Mouse (Mus musculus) embryo, embryonic 11.5 days (tissue): Measurements from ENCODE around the gene Tk2.
"Not testable (repeated sequence)": the region's sequence is repeated elsewhere in the genome, so short reads cannot be mapped to it uniquely, and the experiment has no call there.

Experiments
- DNase-seq: peaks from one replicate; pipeline ENCODE4 v3.0.0-alpha.2; 2012; ENCODE audit warnings: low read depth, low spot score

Tk2 gene

DNA sequence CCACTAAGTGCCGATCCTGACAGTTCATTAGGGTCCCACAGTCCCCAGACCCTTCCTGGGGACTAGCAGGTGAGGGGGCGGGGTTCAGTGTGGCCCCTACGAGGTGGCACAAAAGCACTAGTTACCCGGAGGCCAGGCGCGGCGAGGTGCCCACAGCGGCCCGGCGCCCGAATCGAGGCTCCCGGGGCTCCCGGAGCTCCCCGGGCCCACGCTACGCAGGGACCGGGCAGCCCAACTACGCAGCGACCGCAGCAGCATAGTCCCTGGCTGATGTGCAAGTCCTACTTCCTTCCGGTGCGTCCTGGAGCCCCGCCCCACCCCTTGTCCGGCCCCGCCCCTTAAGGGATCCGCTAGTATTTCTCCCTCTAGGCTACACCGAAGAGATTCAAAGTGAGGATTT is at the start of gene Tk2:
Gene Tk2 (minus strand): TSS at position 283 of the 400 bp plus-strand sequence.
- DNase-seq = peak; percentile 51

DNA sequence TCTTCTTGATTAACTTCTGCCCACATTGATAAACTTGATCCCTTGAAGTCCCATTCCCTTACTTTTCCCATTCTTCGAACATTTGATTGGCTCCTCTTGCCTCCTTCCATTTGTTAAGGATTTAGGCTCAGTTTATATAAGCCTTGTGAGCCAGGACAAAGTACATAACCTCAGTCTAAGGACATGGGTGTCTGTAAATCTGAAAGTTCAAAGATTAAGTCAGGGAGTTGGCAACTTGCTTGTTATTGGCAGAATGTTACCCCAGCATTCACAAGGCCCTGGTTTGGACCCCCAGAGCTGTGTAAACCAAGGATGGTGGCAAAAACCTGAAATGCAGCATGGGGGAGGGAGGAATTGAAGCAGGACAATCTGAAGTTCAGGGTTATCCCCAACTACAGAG is 46.0 kb upstream of the Tk2 start:
- no peak for DNase-seq

DNA sequence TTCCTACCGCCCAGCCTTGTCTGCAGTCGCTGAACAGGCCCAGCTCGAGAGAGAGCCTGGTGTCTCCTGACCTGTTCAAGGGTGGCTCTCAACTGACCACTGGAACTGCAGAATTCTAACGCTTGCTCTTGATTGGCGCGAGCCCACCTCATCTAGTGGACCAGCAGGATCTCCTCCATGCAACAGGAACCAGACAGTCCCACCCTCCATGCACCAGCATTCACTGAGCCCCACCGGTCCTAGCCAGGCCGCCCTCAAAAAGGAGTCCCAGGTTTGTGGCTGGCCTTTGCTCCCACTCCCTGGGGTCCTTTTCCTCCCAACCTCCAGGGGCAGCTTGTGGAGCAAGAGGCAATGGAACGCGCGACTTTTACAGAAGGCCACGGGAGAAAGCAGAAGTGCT is 44.7 kb upstream of the Tk2 start, which contains the start of gene Cmtm2a:
Gene Cmtm2a (minus strand): TSS at position 101 of the 400 bp plus-strand sequence.
- not testable (repeated sequence) for DNase-seq

DNA sequence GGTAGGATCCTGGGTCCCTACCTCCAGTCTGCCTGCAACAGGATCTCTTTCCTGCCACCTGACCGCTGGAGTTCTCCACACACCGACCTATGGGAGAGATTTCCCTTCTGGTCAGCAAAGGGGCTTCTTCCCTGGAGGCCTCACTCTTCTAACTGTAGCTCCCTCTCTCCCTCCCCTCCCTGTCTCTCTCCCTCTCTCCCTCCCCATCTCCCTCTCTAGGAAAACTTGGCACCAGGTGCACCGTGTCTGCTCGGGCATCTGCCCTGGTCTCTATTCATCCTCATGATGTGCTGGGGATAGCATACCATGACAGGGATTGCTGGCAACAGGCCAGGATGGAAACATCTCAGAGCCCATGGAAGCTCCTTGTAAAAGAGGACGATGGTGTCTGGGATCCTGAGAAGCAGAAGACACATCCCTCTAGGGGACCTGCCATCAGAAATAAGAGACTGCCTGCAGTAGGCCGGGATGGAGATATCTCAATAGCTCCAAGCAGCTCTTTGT is 20.6 kb upstream of the Tk2 start:
- DNase-seq = no peak

DNA sequence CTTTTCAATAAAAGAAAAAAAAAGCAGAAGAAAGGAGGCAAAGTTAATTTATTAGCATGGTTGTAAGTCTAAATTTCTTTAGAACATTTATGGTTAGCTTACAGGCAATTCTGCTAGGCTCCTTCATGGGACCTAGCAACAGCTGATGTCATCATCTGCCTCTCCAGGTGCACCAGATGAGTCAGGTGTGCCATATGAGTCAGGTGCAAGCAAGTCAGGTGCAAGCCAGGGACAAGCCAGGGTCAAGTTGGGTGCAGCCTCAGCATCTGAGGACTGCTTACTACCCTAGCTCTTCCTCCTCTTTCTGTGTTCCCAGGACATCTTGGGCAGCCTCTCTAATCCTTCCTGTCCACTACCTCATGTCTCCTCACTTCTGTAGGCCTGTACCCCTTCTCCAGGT is 20.0 kb upstream of the Tk2 start:
- DNase-seq = no peak

DNA sequence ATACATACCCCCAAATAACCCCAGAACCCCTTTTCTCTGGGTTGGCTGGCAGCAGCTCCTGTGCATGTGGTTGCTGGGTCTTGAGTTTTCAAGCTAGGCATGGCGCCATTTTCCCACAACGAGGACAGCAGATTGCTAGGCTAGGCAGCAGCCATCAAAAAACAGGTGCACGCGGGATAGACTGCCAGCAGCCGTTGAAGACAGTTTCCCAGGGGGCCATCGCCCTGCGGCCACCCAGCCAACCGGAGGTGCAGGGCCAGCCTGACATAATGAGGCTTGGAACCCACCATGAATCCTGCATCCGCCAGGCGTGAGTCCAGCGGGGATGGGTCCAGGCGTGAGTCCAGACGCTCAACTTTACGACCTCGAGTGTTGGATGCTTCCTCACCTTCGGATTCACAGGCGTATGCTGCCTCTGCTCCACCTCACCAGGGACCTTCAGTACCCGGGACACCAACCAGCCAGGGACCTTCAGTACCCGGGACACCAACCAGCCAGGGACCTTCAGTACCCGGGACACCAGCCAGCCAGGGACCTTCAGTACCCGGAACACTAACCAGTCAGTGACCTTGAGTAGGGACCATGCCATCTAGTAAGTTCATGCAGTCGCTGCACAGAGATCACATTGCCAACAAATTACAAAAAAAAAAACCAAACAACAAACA is 16.0 kb upstream of the Tk2 start:
- not testable (repeated sequence) for DNase-seq

DNA sequence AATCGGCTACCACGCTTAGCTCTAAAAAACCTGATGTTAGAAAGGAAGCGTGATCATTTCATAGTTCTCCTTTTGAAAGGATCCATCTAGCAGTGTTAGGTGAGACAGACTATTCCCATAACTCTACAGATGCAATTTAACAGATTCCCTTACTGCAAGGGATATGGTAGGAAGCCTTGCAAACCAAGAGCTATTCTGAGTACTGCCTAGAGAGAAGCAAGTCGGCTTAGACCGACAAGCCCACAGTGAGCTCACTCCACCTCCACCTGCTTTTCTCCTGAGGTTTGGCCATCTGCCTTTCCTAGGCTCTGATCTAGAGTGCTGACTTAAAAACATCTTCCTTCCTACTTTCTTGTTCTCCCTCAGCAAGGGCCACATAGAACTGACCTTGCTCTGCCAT is 13.4 kb upstream of the Tk2 start:
- not testable (repeated sequence) for DNase-seq

DNA sequence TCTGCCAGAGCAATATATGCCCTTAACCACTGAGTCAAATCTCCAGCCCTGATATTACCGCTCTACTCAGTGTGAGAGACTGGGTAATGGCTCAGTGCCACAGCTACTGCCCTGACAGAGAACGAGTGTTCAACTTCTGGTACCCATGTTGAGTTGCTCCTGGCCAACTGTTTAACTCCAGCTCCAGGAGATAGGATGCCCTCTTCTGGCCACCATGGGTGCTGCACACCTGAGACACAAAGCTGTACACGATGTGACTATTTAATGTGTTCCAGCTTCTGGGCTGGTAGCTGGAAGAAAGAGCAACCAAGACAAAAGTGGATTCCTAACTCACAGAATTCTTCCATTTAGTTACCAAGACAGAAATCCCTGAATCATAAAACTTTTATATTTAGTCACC is 4.7 kb upstream of the Tk2 start:
- no peak for DNase-seq

DNA sequence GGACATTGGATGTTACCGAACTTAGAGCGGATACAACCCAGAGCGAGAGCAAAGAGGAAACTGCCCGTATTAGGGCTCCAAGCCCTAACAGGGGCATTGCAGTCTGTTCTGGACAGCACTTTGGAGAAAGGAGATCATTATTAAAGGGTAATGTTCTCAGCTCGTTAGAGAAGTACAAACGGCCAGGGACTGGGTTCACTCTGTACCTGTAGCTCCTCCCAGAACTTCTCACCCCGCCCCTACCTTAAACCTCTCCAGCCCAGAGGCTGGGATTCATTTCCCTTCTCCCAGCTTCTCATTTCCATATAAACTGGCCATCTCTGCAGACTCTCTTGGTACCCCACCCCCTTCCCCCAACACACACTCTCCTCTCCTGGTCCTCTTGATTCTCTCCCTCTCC is 3.1 kb upstream of the Tk2 start:
- DNase-seq = no peak

DNA sequence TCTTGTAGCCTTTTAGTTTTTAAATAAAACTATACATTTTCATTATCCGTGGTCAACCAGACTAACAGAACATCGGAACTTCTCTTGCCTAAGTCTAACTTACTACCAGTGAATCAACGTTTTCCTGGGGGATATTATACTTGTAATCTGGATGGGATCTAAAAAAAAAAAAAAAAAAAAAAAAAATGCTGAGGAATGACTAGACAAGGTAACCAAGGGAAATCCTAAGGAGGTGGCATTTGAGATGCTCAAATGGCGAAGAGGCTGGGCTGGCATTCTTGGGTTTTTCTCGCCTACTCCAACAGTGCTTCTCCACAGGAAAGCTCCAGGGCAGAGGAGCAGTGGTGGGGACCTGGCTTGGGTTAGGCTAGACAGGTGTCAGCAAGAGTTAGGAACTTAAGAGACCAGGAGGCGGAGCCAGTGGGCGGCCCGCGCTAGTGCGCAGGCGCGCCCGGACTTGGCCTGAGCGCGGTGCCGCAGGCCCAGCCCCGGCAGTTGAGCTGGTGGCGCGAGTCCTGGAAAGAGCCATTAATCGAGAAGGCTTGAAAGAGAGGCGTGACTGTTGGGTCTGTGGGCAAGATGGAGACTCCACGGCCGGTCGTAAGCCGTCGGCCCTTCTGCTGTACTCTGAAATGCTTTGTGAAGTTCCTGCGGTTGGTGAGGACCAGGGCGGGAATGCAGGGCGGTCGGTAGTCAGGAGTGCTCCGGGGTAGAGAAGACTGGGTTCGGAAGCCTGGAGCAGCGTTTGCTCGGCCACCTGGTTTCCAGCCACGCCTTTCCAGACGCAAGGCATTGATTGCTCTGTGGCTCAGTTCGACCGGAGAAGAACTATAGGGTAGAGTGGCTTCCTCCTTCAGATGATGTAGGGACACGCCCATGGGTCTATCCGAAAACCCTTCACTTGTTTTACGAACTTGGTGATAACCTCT is 2.3 kb upstream of the Tk2 start, which contains the start of gene Cklf:
Gene Cklf (plus strand): TSS at position 423 of the 929 bp plus-strand sequence.
- peak; percentile 91 for DNase-seq

DNA sequence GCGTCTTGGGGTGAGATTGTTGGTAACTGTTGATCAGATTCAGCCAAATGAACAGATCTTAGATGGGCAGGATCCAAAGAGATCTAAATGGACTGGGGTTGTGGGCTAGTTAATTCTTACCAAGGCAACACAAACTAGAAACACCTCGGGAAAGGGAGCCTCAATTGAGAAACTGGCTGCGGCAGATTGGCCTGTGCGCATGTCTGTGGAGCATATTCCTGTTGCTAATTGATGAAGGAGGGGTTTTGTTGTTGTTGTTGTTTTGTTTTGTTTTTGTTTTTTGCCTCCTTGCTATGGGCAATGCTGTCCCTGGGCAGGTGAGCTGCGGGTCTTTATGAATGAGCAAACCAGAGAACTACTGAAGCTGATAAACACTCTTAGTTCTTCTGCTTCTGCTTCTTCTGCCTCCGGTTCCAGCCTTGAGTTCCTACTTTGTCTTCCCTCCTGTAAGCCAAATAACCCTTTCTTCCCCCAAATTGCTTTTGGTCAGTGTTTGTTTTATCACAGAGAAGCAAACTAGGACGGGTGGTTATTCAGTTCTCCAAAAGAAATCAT is 1.2 kb upstream of the Tk2 start:
- no peak for DNase-seq

DNA sequence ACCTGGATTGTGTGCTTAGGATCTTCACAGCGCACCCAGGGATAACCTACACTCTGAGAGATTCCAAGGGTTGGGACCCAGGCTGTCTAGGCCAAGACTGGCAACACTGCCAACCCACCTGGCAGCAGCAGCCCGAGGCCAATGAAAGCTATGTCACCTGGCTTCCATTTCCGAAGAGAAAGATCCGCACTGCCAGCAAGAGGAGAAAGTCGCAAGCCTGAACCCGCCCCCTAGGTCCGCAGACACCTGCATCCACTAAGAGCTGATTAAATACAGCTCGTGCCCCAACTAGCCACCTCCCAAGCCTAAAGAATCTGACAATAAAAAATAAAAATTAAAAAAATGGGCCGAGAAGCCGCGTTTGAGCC is 466 bp downstream of the Tk2 start:
- no peak for DNase-seq

DNA sequence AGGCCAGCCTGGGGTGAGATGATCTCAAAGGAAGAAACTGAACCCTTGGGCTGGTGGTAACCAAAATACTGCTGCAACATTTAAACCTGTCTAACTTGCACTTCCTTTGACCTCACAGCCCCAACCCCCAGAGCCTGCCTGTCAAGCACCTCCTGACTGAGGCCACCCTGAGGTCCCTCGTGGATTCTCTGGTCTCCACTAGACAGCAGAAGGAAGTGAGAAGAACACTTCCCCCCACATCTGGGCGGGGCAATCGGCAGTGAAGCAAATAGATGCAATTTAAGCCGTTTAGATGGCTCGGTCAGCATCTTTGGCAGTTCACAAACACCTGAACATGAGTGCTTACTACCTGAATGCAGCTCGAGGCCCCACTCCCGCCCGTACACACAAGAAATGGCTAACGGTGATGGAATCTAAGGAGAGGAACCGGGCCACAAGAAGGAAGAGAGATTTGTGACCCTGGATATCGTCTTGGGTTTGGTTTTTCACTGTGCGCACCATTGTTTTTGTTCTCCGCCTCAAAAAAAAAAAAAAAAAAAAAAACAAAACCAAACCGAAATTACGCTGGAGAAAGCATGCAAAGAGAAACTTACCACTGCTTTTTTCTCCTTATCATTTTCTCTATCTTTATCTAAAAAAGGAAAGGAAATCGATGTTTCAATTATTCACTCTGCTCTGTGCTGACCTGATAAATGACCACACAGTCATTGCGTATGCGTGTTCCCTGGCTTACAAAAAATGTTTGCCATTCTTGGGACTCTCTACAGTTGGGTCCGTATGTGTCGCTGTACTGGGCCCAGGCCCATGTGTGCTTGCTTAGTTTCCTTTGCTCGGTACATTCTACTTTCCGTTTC is 1.1 kb downstream of the Tk2 start:
- DNase-seq = no peak

DNA sequence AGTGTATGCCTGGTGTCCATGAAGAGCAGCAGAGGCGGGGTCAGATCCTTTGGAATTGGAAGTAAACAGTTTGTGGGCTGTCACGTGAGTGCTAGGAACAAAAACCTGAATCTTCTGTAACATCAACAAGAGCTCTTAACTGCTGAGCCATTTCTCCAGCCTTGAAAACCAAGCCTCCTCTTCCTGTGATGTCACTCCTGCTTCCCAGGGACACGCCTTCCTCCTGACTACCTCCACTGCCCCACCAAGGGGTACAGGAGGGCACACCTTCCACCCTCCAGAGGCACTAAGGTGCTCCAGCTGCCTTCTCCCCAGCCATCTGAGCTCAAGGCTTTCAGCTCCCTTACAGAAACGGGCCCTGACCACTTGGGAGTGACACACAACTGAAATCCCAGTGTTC is 1.7 kb downstream of the Tk2 start:
- DNase-seq = no peak

DNA sequence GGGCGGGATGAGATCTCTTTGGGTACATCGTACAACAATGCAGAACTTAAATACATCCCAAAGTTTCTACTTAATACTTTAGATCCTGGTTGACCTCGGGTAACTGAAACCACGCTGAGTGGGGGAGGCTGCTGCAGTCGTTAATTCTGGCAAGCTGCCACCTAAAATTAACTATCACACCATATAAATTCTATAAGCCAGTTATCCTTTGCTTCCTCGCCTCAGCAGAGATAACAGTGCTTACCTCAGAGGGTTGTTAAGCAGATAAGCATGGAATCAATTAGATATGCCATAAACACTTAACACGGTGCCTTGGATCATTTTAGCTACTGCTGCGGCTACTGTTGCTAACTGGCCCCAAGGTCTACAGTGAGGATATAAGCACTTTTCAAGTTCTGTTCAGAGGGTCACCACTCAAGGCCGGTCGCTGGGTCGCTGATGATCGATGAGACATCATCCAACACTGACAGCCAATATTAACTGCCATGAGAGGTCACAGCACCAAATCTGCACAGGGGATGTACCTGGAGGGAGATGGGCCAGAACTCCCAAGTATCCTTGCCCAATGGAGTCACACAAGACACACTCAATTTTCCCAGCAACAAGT is 6.2 kb downstream of the Tk2 start:
- DNase-seq = no peak

DNA sequence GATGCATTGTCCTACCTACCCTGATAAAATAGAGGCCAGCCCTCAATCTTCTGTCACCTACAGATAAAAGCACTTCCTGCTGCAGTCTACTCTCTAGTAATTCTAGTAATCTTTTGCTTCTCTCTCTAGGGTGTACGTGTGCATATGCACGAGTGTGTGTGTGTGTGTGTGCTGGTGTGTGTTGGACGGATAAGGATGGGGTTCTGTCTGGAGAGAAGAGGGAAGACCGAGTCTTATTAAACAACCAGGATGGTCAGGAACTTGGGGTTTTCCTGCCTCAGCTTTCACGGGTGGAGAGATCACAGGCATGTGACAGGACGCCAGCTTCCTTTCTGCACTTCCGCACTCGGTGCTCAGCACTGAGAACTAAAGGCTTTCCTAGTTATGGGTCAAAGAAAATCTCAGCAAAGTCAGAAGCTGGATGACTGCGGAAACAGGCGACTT is 8.9 kb downstream of the Tk2 start:
- DNase-seq = no peak

DNA sequence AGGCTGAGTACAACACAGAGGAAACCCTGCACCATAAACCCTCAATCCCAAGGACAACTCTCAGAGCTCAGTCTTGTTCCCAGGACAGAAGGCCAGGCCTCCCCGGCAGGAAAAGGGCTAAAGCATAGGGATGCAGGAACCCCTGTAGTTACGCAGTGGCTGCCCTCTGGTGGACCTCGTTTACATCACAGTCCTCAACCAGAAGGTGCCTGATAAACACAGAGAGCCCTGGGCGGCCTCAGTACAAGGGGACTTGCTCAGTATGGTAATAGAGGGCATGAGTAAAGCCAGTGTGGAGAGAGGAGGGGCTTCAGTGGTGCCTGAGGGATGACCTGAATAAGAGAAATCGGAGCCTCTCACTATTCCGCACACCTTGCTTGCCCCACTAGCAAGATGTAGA is 13.8 kb downstream of the Tk2 start:
- no peak for DNase-seq

DNA sequence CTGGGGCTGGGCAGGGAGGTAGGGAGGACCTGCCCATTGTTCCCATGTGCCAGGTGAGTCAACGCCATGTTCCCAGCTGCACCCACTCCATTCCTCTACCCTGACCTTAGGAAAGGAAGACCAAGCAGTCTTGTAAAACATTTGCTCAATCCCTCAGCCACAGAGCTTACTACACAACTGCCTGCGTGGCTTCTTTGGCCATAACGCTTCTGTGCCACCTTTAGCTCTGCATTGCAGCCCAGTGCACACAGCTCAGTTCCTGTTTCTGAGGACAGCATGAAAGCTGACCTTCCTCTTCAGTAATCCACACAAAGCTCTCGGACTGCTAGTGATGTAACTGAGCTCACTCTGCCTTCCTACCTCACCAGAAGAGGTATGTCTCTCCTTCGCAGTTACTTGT is 15.4 kb downstream of the Tk2 start:
- no peak for DNase-seq

DNA sequence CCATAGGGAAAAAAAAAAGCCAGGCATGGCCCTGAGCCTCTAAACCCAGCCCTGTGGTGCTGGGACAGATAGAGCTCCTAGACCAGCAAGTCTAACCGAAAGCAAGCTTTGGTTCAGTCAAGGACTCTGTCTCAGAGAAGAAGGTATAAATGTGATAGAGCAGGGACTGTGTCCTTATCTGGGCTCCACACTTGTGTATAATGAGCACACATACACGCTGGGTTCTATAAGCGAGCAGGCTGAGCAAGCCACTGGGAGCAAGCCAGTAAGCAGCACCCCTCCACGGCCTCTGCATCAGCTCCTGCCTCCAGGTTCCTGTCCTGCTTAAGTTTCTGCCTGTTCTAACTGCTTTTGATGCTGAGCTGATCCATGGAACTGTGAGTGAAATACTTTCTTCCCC is 16.3 kb downstream of the Tk2 start:
- no peak for DNase-seq

DNA sequence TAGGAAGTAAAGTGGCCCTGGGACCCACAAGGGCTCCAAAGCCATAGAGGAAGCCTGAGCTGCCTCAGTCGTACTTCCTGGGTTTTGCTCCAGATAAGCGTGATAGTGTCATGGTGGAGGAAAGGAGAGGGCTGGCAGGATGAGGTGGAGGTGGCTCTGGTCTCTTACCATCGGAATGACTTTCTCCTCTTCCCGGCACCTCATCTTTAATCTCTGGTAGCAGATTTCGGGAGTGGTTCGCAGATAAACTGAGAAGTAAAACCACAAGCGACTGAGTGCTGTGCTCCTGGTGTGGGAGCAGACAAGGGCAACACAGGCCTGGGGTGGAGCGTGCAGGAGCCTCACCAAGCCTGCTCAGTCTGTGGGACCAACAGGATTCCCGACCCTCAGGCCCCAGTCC is 18.0 kb downstream of the Tk2 start:
- no peak for DNase-seq

DNA sequence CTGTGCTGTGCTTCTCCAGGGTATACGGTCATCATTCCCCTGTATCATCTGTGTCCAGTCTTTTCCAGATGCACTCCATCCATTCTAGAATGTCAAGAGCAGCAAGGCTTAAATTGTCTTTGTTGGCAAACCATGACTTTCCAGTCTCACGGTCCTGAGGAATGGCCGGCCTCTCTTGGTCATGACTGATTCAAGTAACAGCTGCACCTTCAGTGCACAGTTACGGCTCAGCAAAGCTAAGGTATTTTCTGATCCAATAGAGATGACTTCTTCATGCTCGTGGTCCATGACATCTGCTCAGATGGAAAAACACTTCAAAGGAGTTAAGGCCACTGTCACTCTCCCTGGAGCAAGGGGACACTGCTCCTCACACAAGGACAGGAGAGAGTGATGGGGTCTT is 21.3 kb downstream of the Tk2 start:
- no peak for DNase-seq
